Mouse (Mus musculus): ENCODE results near the gene Anxa6. TPM values are rescaled to one million over a fixed set of nuclear protein-coding genes. Genes with fewer than 3 reads are reported as not detected.
"Not testable (repeated sequence)": the region's sequence is repeated elsewhere in the genome, so short reads cannot be mapped to it uniquely, and the experiment has no call there.

Anxa6 gene
- polyA plus RNA-seq, 1 experiment from 2014 or later, result 340 TPM

- ATAC-seq (replicated peaks; ENCODE audit: extremely low read depth, insufficient read depth, low FRiP score), result no peak
Measured at GRCm38 (mm10) chr11:54971365-54972048, 61.7 kb downstream of the Anxa6 start.

GRCm38 (mm10) chr11:54965234-54965633 lies 68.0 kb downstream of the Anxa6 start:
- Histone ChIP-seq H3K36me3 (ENCODE audit: control insufficient read depth, insufficient read depth) (no peaks in the 10 kb centered on the region), H3K9me3 (replicated peaks; ENCODE audit: control insufficient read depth, low read length) (peaks cover 3% of the 10 kb centered on the region; the same call in 1 of the 2 replicates), H3K27me3 (ENCODE audit: control insufficient read depth, insufficient read depth, low read length) (no peaks in the 10 kb centered on the region), H3K27ac (ENCODE audit: low read length) (no peak overlapping the region), H3K9ac (ENCODE audit: low read length) (no peak overlapping the region), H3K4me1 (ENCODE audit: control insufficient read depth, insufficient read depth, low read length) (peaks cover 19% of the 10 kb centered on the region), H3K4me2 (ENCODE audit: low read depth, low read length) (no peak overlapping the region), H3K4me3 (ENCODE audit: low read length) (no peak overlapping the region)
- ATAC-seq (replicated peaks; ENCODE audit: extremely low read depth, insufficient read depth, low FRiP score), result no peak
- 79% methylated on average over 6 of the region's 6 CpGs for WGBS

More at GRCm38 (mm10) chr11:54971365-54972048, 61.7 kb downstream of the Anxa6 start:
- Histone ChIP-seq H3K36me3 (ENCODE audit: control insufficient read depth, insufficient read depth) (no peaks in the 10 kb centered on the region), H3K9me3 (replicated peaks; ENCODE audit: control insufficient read depth, low read length) (peaks cover 3% of the 10 kb centered on the region; the same call in 1 of the 2 replicates), H3K4me2 (ENCODE audit: low read depth, low read length) (no peak overlapping the region), H3K9ac (ENCODE audit: low read length) (no peak overlapping the region), H3K27ac (ENCODE audit: low read length) (no peak overlapping the region), H3K4me3 (ENCODE audit: low read length) (no peak overlapping the region), H3K27me3 (ENCODE audit: control insufficient read depth, insufficient read depth, low read length) (no peaks in the 10 kb centered on the region), H3K4me1 (ENCODE audit: control insufficient read depth, insufficient read depth, low read length) (peaks cover 16% of the 10 kb centered on the region)
- WGBS, result 60% methylated on average over 8 of the region's 8 CpGs

GRCm38 (mm10) chr11:54962810-54963209 lies 70.4 kb downstream of the Anxa6 start, which contains the start of gene Tnip1:
Tnip1 (minus strand) TSS chr11:54962917.
- Histone ChIP-seq H3K36me3 (ENCODE audit: control insufficient read depth, insufficient read depth) (no peaks in the 10 kb centered on the region), H3K27me3 (ENCODE audit: control insufficient read depth, insufficient read depth, low read length) (no peaks in the 10 kb centered on the region), H3K9ac (ENCODE audit: low read length) (peak within 1 kb of the TSS; percentile 51), H3K4me2 (ENCODE audit: low read depth, low read length) (peak within 1 kb of the TSS; percentile 43), H3K4me1 (ENCODE audit: control insufficient read depth, insufficient read depth, low read length) (peaks cover 30% of the 10 kb centered on the region), H3K9me3 (replicated peaks; ENCODE audit: control insufficient read depth, low read length) (no peaks in the 10 kb centered on the region), H3K4me3 (ENCODE audit: low read length) (peak within 1 kb of the TSS; percentile 41), H3K27ac (ENCODE audit: low read length) (peak within 1 kb of the TSS; percentile 69)
- ATAC-seq (replicated peaks; ENCODE audit: extremely low read depth, insufficient read depth, low FRiP score), result peak; percentile 40; the same call in 1 of the 2 replicates
- WGBS, result 22% methylated on average over 6 of the region's 6 CpGs

DNA sequence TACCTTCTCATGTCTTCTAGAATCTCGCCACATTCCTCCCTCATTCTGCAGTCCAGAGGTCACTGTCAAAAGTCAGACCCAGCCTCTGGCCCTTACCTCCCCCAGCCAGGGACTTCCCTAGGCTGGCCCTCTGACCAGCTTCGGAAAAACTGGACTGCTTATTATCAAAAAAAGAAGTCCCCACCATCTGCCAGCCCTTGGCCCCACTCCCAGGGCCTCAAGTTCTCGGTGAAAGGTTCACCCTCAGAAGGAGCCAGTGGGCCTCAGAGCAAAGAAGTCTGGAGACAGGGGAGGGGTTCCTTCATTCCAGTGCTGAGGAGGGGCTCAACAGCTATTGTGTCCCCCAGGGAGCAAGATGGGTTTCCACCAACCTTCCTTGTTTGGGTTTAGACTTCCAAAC lies 71.3 kb downstream of the Anxa6 start:
- WGBS, result 46% methylated on average over 3 of the region's 3 CpGs
- peaks cover 30% of the 10 kb centered on the region for H3K4me1 ChIP-seq (ENCODE audit: control insufficient read depth, insufficient read depth, low read length)
- H3K4me2 ChIP-seq (ENCODE audit: low read depth, low read length), result peak overlapping the region; percentile 43
- H3K27me3 ChIP-seq (ENCODE audit: control insufficient read depth, insufficient read depth, low read length), result no peaks in the 10 kb centered on the region
- no peaks in the 10 kb centered on the region for H3K9me3 ChIP-seq (replicated peaks; ENCODE audit: control insufficient read depth, low read length)
- H3K27ac ChIP-seq (ENCODE audit: low read length), result peak overlapping the region; percentile 69
- peak overlapping the region; percentile 41 for H3K4me3 ChIP-seq (ENCODE audit: low read length)
- ATAC-seq (replicated peaks; ENCODE audit: extremely low read depth, insufficient read depth, low FRiP score), result no peak
- H3K9ac ChIP-seq (ENCODE audit: low read length), result peak overlapping the region; percentile 51
- no peaks in the 10 kb centered on the region for H3K36me3 ChIP-seq (ENCODE audit: control insufficient read depth, insufficient read depth)

DNA sequence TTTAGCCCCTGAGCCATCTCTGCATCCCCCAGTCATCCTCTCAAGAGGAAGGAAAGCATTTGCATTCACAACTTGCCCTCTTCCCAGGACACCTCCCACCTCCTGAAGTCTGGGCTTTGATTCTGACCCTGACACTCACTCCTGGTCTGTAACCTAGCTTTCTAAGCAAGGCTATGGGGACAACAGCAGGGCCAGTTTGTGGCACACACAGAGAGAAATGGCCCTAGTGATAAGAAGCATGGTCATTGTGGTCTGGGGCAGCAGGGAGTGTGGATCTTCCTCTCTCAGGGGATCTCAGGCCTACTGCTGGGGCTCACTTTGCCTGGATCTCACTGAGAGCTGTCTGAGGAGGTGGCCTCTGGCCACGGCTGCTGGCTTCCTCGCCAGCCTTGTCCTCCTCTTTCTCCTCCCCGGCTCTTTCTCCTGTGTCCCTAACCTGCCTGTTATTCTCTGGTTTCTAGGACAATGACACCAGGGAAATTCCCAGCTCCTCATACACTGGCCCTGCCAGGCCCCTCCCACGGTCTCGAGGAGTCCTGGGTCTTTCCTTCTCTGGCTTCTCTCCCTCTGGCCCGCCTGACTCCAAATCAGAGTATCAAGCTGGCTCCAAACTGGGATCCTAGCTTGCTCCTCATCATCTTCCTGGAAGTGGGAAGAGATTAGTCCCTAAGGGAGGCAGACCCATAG lies 71.9 kb downstream of the Anxa6 start:
- Histone ChIP-seq H3K9me3 (replicated peaks; ENCODE audit: control insufficient read depth, low read length) (no peaks in the 10 kb centered on the region), H3K4me2 (ENCODE audit: low read depth, low read length) (peak overlapping the region; percentile 43), H3K27me3 (ENCODE audit: control insufficient read depth, insufficient read depth, low read length) (no peaks in the 10 kb centered on the region), H3K4me3 (ENCODE audit: low read length) (peak overlapping the region; percentile 41), H3K36me3 (ENCODE audit: control insufficient read depth, insufficient read depth) (no peaks in the 10 kb centered on the region), H3K27ac (ENCODE audit: low read length) (no peak overlapping the region; the same call in 1 of the 2 replicates), H3K4me1 (ENCODE audit: control insufficient read depth, insufficient read depth, low read length) (peaks cover 30% of the 10 kb centered on the region), H3K9ac (ENCODE audit: low read length) (peak overlapping the region; percentile 51)
- ATAC-seq (replicated peaks; ENCODE audit: extremely low read depth, insufficient read depth, low FRiP score), result no peak
- WGBS, result 68% methylated on average over 6 of the region's 6 CpGs

- WGBS, result 78% methylated on average over 6 of the region's 6 CpGs
- Histone ChIP-seq H3K36me3 (ENCODE audit: control insufficient read depth, insufficient read depth) (no peaks in the 10 kb centered on the region), H3K9me3 (replicated peaks; ENCODE audit: control insufficient read depth, low read length) (no peaks in the 10 kb centered on the region), H3K9ac (ENCODE audit: low read length) (no peak overlapping the region), H3K4me2 (ENCODE audit: low read depth, low read length) (no peak overlapping the region), H3K4me3 (ENCODE audit: low read length) (no peak overlapping the region), H3K4me1 (ENCODE audit: control insufficient read depth, insufficient read depth, low read length) (peaks cover 30% of the 10 kb centered on the region), H3K27ac (ENCODE audit: low read length) (no peak overlapping the region), H3K27me3 (ENCODE audit: control insufficient read depth, insufficient read depth, low read length) (no peaks in the 10 kb centered on the region)
- ATAC-seq (replicated peaks; ENCODE audit: extremely low read depth, insufficient read depth, low FRiP score), result no peak
Measured at GRCm38 (mm10) chr11:54960251-54960650, 73.0 kb downstream of the Anxa6 start.

- no peaks in the 10 kb centered on the region for H3K36me3 ChIP-seq (ENCODE audit: control insufficient read depth, insufficient read depth)
- peaks cover 40% of the 10 kb centered on the region for H3K4me1 ChIP-seq (ENCODE audit: control insufficient read depth, insufficient read depth, low read length)
- H3K27me3 ChIP-seq (ENCODE audit: control insufficient read depth, insufficient read depth, low read length), result no peaks in the 10 kb centered on the region
- H3K9me3 ChIP-seq (replicated peaks; ENCODE audit: control insufficient read depth, low read length), result no peaks in the 10 kb centered on the region
- no peak for ATAC-seq (replicated peaks; ENCODE audit: extremely low read depth, insufficient read depth, low FRiP score)
- no peak overlapping the region for H3K4me2 ChIP-seq (ENCODE audit: low read depth, low read length)
- H3K4me3 ChIP-seq (ENCODE audit: low read length), result no peak overlapping the region
- peak overlapping the region; percentile 47 for H3K27ac ChIP-seq (ENCODE audit: low read length)
- no peak overlapping the region; the same call in 1 of the 2 replicates for H3K9ac ChIP-seq (ENCODE audit: low read length)
- 12% methylated on average over 3 of the region's 3 CpGs for WGBS
Measured at GRCm38 (mm10) chr11:54958571-54959073, 74.6 kb downstream of the Anxa6 start.

DNA sequence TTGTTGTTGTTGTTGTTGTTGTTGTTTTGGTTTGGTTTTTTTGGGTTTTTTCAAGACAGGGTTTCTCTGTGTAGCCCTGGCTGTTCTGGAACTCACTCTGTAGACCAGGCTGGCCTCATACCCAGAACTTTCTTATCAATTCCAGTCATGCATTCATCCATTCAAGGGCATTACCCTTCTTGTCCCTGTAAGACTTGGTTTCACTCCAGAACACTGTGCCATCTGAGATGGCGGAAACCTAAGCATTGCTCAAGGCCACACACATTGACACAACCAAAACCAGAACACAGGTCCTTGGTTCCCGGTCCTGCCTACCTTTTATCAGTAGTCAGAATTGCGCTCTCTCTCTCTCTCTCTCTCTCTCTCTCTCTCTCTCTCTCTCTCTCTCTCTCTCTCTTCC lies 75.5 kb downstream of the Anxa6 start:
- not testable (repeated sequence) for H3K9me3 ChIP-seq (replicated peaks; ENCODE audit: control insufficient read depth, low read length); H3K27ac ChIP-seq (ENCODE audit: low read length); ATAC-seq (replicated peaks; ENCODE audit: extremely low read depth, insufficient read depth, low FRiP score); H3K9ac ChIP-seq (ENCODE audit: low read length); H3K27me3 ChIP-seq (ENCODE audit: control insufficient read depth, insufficient read depth, low read length); H3K4me2 ChIP-seq (ENCODE audit: low read depth, low read length); H3K4me3 ChIP-seq (ENCODE audit: low read length); H3K36me3 ChIP-seq (ENCODE audit: control insufficient read depth, insufficient read depth)
- H3K4me1 ChIP-seq (ENCODE audit: control insufficient read depth, insufficient read depth, low read length), result peaks cover 36% of the 10 kb centered on the region
- WGBS, result 70% methylated on average over 3 of the region's 3 CpGs

- Histone ChIP-seq H3K9me3 (replicated peaks; ENCODE audit: control insufficient read depth, low read length) (no peaks in the 10 kb centered on the region), H3K27ac (ENCODE audit: low read length) (no peak overlapping the region), H3K4me2 (ENCODE audit: low read depth, low read length) (no peak overlapping the region), H3K36me3 (ENCODE audit: control insufficient read depth, insufficient read depth) (no peaks in the 10 kb centered on the region), H3K9ac (ENCODE audit: low read length) (no peak overlapping the region), H3K27me3 (ENCODE audit: control insufficient read depth, insufficient read depth, low read length) (no peaks in the 10 kb centered on the region), H3K4me3 (ENCODE audit: low read length) (no peak overlapping the region), H3K4me1 (ENCODE audit: control insufficient read depth, insufficient read depth, low read length) (peaks cover 35% of the 10 kb centered on the region)
- 61% methylated on average over 7 of the region's 7 CpGs for WGBS
- no peak for ATAC-seq (replicated peaks; ENCODE audit: extremely low read depth, insufficient read depth, low FRiP score)
Measured at GRCm38 (mm10) chr11:54956912-54957311, 76.3 kb downstream of the Anxa6 start.
